Mouse (Mus musculus) ES-E14 (cell line): ENCODE results near the gene 4930469K13Rik.
"Not testable (repeated sequence)": the region's sequence is repeated elsewhere in the genome, so short reads cannot be mapped to it uniquely, and the experiment has no call there.

Experiments used
- CHD2 ChIP-seq: IDR thresholded peaks from 2 replicates; pipeline ENCODE4 v1.6.1; 2014; ENCODE audit warnings: mild to moderate bottlenecking, low read depth, low read length, inconsistent platforms
- HCFC1 ChIP-seq: IDR thresholded peaks from 2 replicates; pipeline ENCODE4 v1.6.1; 2012; ENCODE audit warnings: low read length, inconsistent platforms, borderline replicate concordance; ENCODE audit not compliant: insufficient read depth
- MAFK ChIP-seq: IDR thresholded peaks from 2 replicates; pipeline ENCODE4 v1.6.1; 2014; ENCODE audit warnings: mild to moderate bottlenecking, low read depth, low read length, inconsistent platforms; ENCODE audit not compliant: insufficient read depth
- ZC3H11A ChIP-seq: IDR thresholded peaks from 2 replicates; pipeline ENCODE4 v1.6.1; 2012; ENCODE audit warnings: low read depth, mild to moderate bottlenecking, inconsistent platforms, low read length, borderline replicate concordance

GRCm38 (mm10) chr11:34125727-34126126 is 27.4 kb upstream of the 4930469K13Rik start:
- TF ChIP-seq ZC3H11A, HCFC1, CHD2, MAFK: not testable (repeated sequence)
